Mouse (Mus musculus): ENCODE results near the gene Dnajb12. TPM values are rescaled to one million over a fixed set of nuclear protein-coding genes. Genes with fewer than 3 reads are reported as not detected.
A peak's percentile ranks its signal among the peaks of the same experiment; 100 is the strongest.
"Not testable (repeated sequence)": the region's sequence is repeated elsewhere in the genome, so short reads cannot be mapped to it uniquely, and the experiment has no call there.

The Dnajb12 gene
- polyA plus RNA-seq, 1 experiment from 2014 or later: 23.8 TPM

GRCm38 (mm10) chr10:59849371-59849770 lies 30.0 kb upstream of the Dnajb12 start:
- Histone ChIP-seq H3K4me1 (no peaks in the 10 kb centered on the region; the same call in 1 of the 2 replicates), H3K9me3 (replicated peaks) (no peaks in the 10 kb centered on the region), H3K4me3 (no peak overlapping the region), H3K9ac (no peak overlapping the region), H3K4me2 (replicated peaks) (no peak overlapping the region), H3K27me3 (no peaks in the 10 kb centered on the region), H3K27ac (no peak overlapping the region), H3K36me3 (0 out of 2 replicates have a peak, but pooled peaks cover 4% of the 10 kb centered on the region)
- no peak for ATAC-seq (ENCODE audit: low FRiP score)
- 80% methylated on average over 6 of the region's 7 CpGs for WGBS

- H3K27me3 ChIP-seq: no peaks in the 10 kb centered on the region
Observed at GRCm38 (mm10) chr10:59857157-59857556, 22.2 kb upstream of the Dnajb12 start.

GRCm38 (mm10) chr10:59860684-59861083 lies 18.7 kb upstream of the Dnajb12 start:
- no peak for ATAC-seq (ENCODE audit: low FRiP score)
- H3K27me3 ChIP-seq: no peaks in the 10 kb centered on the region

More at GRCm38 (mm10) chr10:59857157-59857556, 22.2 kb upstream of the Dnajb12 start:
- Histone ChIP-seq H3K27ac (no peak overlapping the region), H3K36me3 (no peaks in the 10 kb centered on the region), H3K4me1 (0 out of 2 replicates have a peak, but pooled peaks cover 10% of the 10 kb centered on the region), H3K4me3 (no peak overlapping the region), H3K4me2 (replicated peaks) (no peak overlapping the region), H3K9ac (no peak overlapping the region), H3K9me3 (replicated peaks) (no peaks in the 10 kb centered on the region)
- WGBS: 83% methylated on average over 5 of the region's 5 CpGs
- no peak for ATAC-seq (ENCODE audit: low FRiP score)

GRCm38 (mm10) chr10:59861201-59861600 lies 18.2 kb upstream of the Dnajb12 start:
- ATAC-seq (ENCODE audit: low FRiP score): no peak
- H3K27ac ChIP-seq: no peak overlapping the region
- no peak overlapping the region for H3K4me3 ChIP-seq
- WGBS: 84% methylated on average over 10 of the region's 10 CpGs
- H3K9ac ChIP-seq: no peak overlapping the region
- H3K4me2 ChIP-seq (replicated peaks): no peak overlapping the region
- no peaks in the 10 kb centered on the region for H3K27me3 ChIP-seq
- peaks cover 26% of the 10 kb centered on the region for H3K4me1 ChIP-seq
- H3K36me3 ChIP-seq: no peaks in the 10 kb centered on the region
- H3K9me3 ChIP-seq (replicated peaks): no peaks in the 10 kb centered on the region

More at GRCm38 (mm10) chr10:59860684-59861083, 18.7 kb upstream of the Dnajb12 start:
- 87% methylated on average over 9 of the region's 9 CpGs for WGBS
- Histone ChIP-seq H3K4me2 (replicated peaks) (no peak overlapping the region), H3K4me3 (no peak overlapping the region), H3K9me3 (replicated peaks) (no peaks in the 10 kb centered on the region), H3K27ac (no peak overlapping the region), H3K4me1 (peaks cover 26% of the 10 kb centered on the region), H3K36me3 (no peaks in the 10 kb centered on the region), H3K9ac (no peak overlapping the region)

GRCm38 (mm10) chr10:59862816-59863440 lies 16.4 kb upstream of the Dnajb12 start:
- Histone ChIP-seq H3K27ac (no peak overlapping the region), H3K9ac (no peak overlapping the region), H3K36me3 (no peaks in the 10 kb centered on the region), H3K9me3 (replicated peaks) (no peaks in the 10 kb centered on the region), H3K4me3 (no peak overlapping the region), H3K4me1 (peaks cover 26% of the 10 kb centered on the region), H3K4me2 (replicated peaks) (no peak overlapping the region), H3K27me3 (no peaks in the 10 kb centered on the region)
- ATAC-seq (ENCODE audit: low FRiP score): no peak
- WGBS: 85% methylated on average over 6 of the region's 6 CpGs

- Histone ChIP-seq H3K4me1 (peaks cover 26% of the 10 kb centered on the region), H3K27ac (no peak overlapping the region)
- 29% methylated on average over 4 of the region's 4 CpGs for WGBS
Observed at GRCm38 (mm10) chr10:59863620-59864019, 15.7 kb upstream of the Dnajb12 start.

GRCm38 (mm10) chr10:59864232-59864875 lies 15.0 kb upstream of the Dnajb12 start:
- Histone ChIP-seq H3K4me2 (replicated peaks) (no peak overlapping the region), H3K27ac (no peak overlapping the region), H3K4me3 (no peak overlapping the region), H3K4me1 (peaks cover 21% of the 10 kb centered on the region), H3K27me3 (no peaks in the 10 kb centered on the region), H3K36me3 (no peaks in the 10 kb centered on the region), H3K9ac (no peak overlapping the region), H3K9me3 (replicated peaks) (no peaks in the 10 kb centered on the region)
- peak; percentile 41; the same call in 1 of the 2 replicates for ATAC-seq (ENCODE audit: low FRiP score)
- WGBS: 46% methylated on average over 19 of the region's 19 CpGs

More at GRCm38 (mm10) chr10:59863620-59864019, 15.7 kb upstream of the Dnajb12 start:
- Histone ChIP-seq H3K9me3 (replicated peaks) (no peaks in the 10 kb centered on the region), H3K9ac (no peak overlapping the region), H3K4me2 (replicated peaks) (no peak overlapping the region), H3K4me3 (no peak overlapping the region), H3K36me3 (no peaks in the 10 kb centered on the region), H3K27me3 (no peaks in the 10 kb centered on the region)
- ATAC-seq (ENCODE audit: low FRiP score): no peak

- peak; percentile 49; the same call in 1 of the 2 replicates for ATAC-seq (ENCODE audit: low FRiP score)
- Histone ChIP-seq H3K36me3 (no peaks in the 10 kb centered on the region), H3K9me3 (replicated peaks) (no peaks in the 10 kb centered on the region), H3K27me3 (no peaks in the 10 kb centered on the region), H3K9ac (no peak overlapping the region), H3K27ac (no peak overlapping the region), H3K4me3 (no peak overlapping the region), H3K4me1 (peaks cover 16% of the 10 kb centered on the region), H3K4me2 (replicated peaks) (no peak overlapping the region)
- WGBS: 33% methylated on average over 13 of the region's 13 CpGs
Observed at GRCm38 (mm10) chr10:59864884-59865726, 14.3 kb upstream of the Dnajb12 start.

- no peak for ATAC-seq (ENCODE audit: low FRiP score)
Observed at GRCm38 (mm10) chr10:59868266-59868665, 11.1 kb upstream of the Dnajb12 start.

GRCm38 (mm10) chr10:59870038-59870437 lies 9.3 kb upstream of the Dnajb12 start:
- no peak overlapping the region for H3K4me3 ChIP-seq
- H3K36me3 ChIP-seq: no peaks in the 10 kb centered on the region
- H3K9ac ChIP-seq: no peak overlapping the region
- H3K4me2 ChIP-seq (replicated peaks): no peak overlapping the region
- H3K27me3 ChIP-seq: no peaks in the 10 kb centered on the region
- WGBS: 82% methylated on average over 6 of the region's 6 CpGs
- no peaks in the 10 kb centered on the region for H3K4me1 ChIP-seq
- no peak for ATAC-seq (ENCODE audit: low FRiP score)
- no peaks in the 10 kb centered on the region for H3K9me3 ChIP-seq (replicated peaks)
- no peak overlapping the region for H3K27ac ChIP-seq

More at GRCm38 (mm10) chr10:59868266-59868665, 11.1 kb upstream of the Dnajb12 start:
- no peak overlapping the region for H3K27ac ChIP-seq
- H3K4me3 ChIP-seq: no peak overlapping the region
- H3K4me2 ChIP-seq (replicated peaks): no peak overlapping the region
- H3K4me1 ChIP-seq: peaks cover 15% of the 10 kb centered on the region
- 58% methylated on average over 11 of the region's 11 CpGs for whole genome bisulfite sequencing
- H3K36me3 ChIP-seq: no peaks in the 10 kb centered on the region
- H3K27me3 ChIP-seq: no peaks in the 10 kb centered on the region
- H3K9me3 ChIP-seq (replicated peaks): no peaks in the 10 kb centered on the region
- no peak overlapping the region for H3K9ac ChIP-seq

GRCm38 (mm10) chr10:59872651-59873050 lies 6.7 kb upstream of the Dnajb12 start:
- not testable (repeated sequence) for H3K36me3 ChIP-seq; ATAC-seq (ENCODE audit: low FRiP score); H3K4me2 ChIP-seq (replicated peaks); H3K4me3 ChIP-seq; H3K9ac ChIP-seq; H3K27ac ChIP-seq; H3K4me1 ChIP-seq; H3K9me3 ChIP-seq (replicated peaks); H3K27me3 ChIP-seq
- 91% methylated on average over 4 of the region's 4 CpGs for WGBS

- Histone ChIP-seq H3K4me3 (no peak overlapping the region), H3K4me1 (no peaks in the 10 kb centered on the region)
- WGBS: 90% methylated on average over 5 of the region's 5 CpGs
Observed at GRCm38 (mm10) chr10:59873206-59873605, 6.2 kb upstream of the Dnajb12 start.

More at GRCm38 (mm10) chr10:59873206-59873605, 6.2 kb upstream of the Dnajb12 start:
- Histone ChIP-seq H3K27me3 (no peaks in the 10 kb centered on the region), H3K9ac (no peak overlapping the region), H3K4me2 (replicated peaks) (no peak overlapping the region), H3K9me3 (replicated peaks) (no peaks in the 10 kb centered on the region), H3K27ac (no peak overlapping the region), H3K36me3 (no peaks in the 10 kb centered on the region)
- ATAC-seq (ENCODE audit: low FRiP score): no peak
